Mouse (Mus musculus): ENCODE measurements around the gene Dhx58. TPM values are rescaled to one million over a fixed set of nuclear protein-coding genes. Genes with fewer than 3 reads are reported as not detected.

The Dhx58 gene
- polyA plus RNA-seq, 1 experiment from 2014 or later, result 2.6 TPM

- H3K4me3 ChIP-seq (ENCODE audit: low read length), result no peak overlapping the region
- 63% methylated on average over 2 of the region's 2 CpGs for WGBS
- no peak overlapping the region for H3K27ac ChIP-seq (ENCODE audit: low read length)
- no peak overlapping the region for H3K9ac ChIP-seq (ENCODE audit: low read length)
- ATAC-seq (replicated peaks; ENCODE audit: extremely low read depth, insufficient read depth, low FRiP score), result no peak
- H3K36me3 ChIP-seq (ENCODE audit: control insufficient read depth, insufficient read depth), result no peaks in the 10 kb centered on the region
- peaks cover 4% of the 10 kb centered on the region; the same call in 1 of the 2 replicates for H3K4me1 ChIP-seq (ENCODE audit: control insufficient read depth, insufficient read depth, low read length)
- no peak overlapping the region for H3K4me2 ChIP-seq (ENCODE audit: low read depth, low read length)
- H3K9me3 ChIP-seq (replicated peaks; ENCODE audit: control insufficient read depth, low read length), result no peaks in the 10 kb centered on the region
- H3K27me3 ChIP-seq (ENCODE audit: control insufficient read depth, insufficient read depth, low read length), result no peaks in the 10 kb centered on the region
These were observed 20.0 kb downstream of the Dhx58 start for GRCm38 (mm10) chr11:100684084-100684483.

GRCm38 (mm10) chr11:100682526-100682925, 21.5 kb downstream of the Dhx58 start:
- no peak overlapping the region for H3K27ac ChIP-seq (ENCODE audit: low read length)
- H3K9me3 ChIP-seq (replicated peaks; ENCODE audit: control insufficient read depth, low read length), result no peaks in the 10 kb centered on the region
- H3K36me3 ChIP-seq (ENCODE audit: control insufficient read depth, insufficient read depth), result no peaks in the 10 kb centered on the region
- WGBS, result 79% methylated on average over 5 of the region's 5 CpGs
- H3K9ac ChIP-seq (ENCODE audit: low read length), result no peak overlapping the region
- ATAC-seq (replicated peaks; ENCODE audit: extremely low read depth, insufficient read depth, low FRiP score), result no peak
- no peaks in the 10 kb centered on the region for H3K27me3 ChIP-seq (ENCODE audit: control insufficient read depth, insufficient read depth, low read length)
- peaks cover 4% of the 10 kb centered on the region; the same call in 1 of the 2 replicates for H3K4me1 ChIP-seq (ENCODE audit: control insufficient read depth, insufficient read depth, low read length)
- H3K4me2 ChIP-seq (ENCODE audit: low read depth, low read length), result no peak overlapping the region
- no peak overlapping the region for H3K4me3 ChIP-seq (ENCODE audit: low read length)

- ATAC-seq (replicated peaks; ENCODE audit: extremely low read depth, insufficient read depth, low FRiP score), result no peak; the same call in 1 of the 2 replicates
- Histone ChIP-seq H3K4me1 (ENCODE audit: control insufficient read depth, insufficient read depth, low read length) (peaks cover 4% of the 10 kb centered on the region; the same call in 1 of the 2 replicates), H3K4me3 (ENCODE audit: low read length) (no peak overlapping the region), H3K27ac (ENCODE audit: low read length) (no peak overlapping the region), H3K27me3 (ENCODE audit: control insufficient read depth, insufficient read depth, low read length) (no peaks in the 10 kb centered on the region), H3K9me3 (replicated peaks; ENCODE audit: control insufficient read depth, low read length) (no peaks in the 10 kb centered on the region), H3K4me2 (ENCODE audit: low read depth, low read length) (no peak overlapping the region), H3K9ac (ENCODE audit: low read length) (no peak overlapping the region), H3K36me3 (ENCODE audit: control insufficient read depth, insufficient read depth) (no peaks in the 10 kb centered on the region)
- 65% methylated on average over 5 of the region's 5 CpGs for WGBS
These were observed 22.2 kb downstream of the Dhx58 start for GRCm38 (mm10) chr11:100681826-100682225.

- WGBS, result 42% methylated on average over 7 of the region's 7 CpGs
- ATAC-seq (replicated peaks; ENCODE audit: extremely low read depth, insufficient read depth, low FRiP score), result no peak
- H3K4me3 ChIP-seq (ENCODE audit: low read length), result no peak overlapping the region
- H3K27me3 ChIP-seq (ENCODE audit: control insufficient read depth, insufficient read depth, low read length), result peaks cover 8% of the 10 kb centered on the region
- no peak overlapping the region for H3K4me2 ChIP-seq (ENCODE audit: low read depth, low read length)
- no peak overlapping the region for H3K9ac ChIP-seq (ENCODE audit: low read length)
- no peaks in the 10 kb centered on the region for H3K36me3 ChIP-seq (ENCODE audit: control insufficient read depth, insufficient read depth)
- no peaks in the 10 kb centered on the region for H3K9me3 ChIP-seq (replicated peaks; ENCODE audit: control insufficient read depth, low read length)
- H3K27ac ChIP-seq (ENCODE audit: low read length), result no peak overlapping the region
- 0 out of 2 replicates have a peak, but pooled peaks cover 3% of the 10 kb centered on the region for H3K4me1 ChIP-seq (ENCODE audit: control insufficient read depth, insufficient read depth, low read length)
These were observed 26.3 kb downstream of the Dhx58 start for GRCm38 (mm10) chr11:100677810-100678209.

GRCm38 (mm10) chr11:100673169-100673568, 30.9 kb downstream of the Dhx58 start:
- Histone ChIP-seq H3K9me3 (replicated peaks; ENCODE audit: control insufficient read depth, low read length) (no peaks in the 10 kb centered on the region), H3K36me3 (ENCODE audit: control insufficient read depth, insufficient read depth) (no peaks in the 10 kb centered on the region), H3K27ac (ENCODE audit: low read length) (no peak overlapping the region), H3K9ac (ENCODE audit: low read length) (peak overlapping the region; percentile 50), H3K27me3 (ENCODE audit: control insufficient read depth, insufficient read depth, low read length) (peaks cover 12% of the 10 kb centered on the region), H3K4me2 (ENCODE audit: low read depth, low read length) (peak overlapping the region; percentile 24), H3K4me1 (ENCODE audit: control insufficient read depth, insufficient read depth, low read length) (peaks cover 7% of the 10 kb centered on the region; the same call in 1 of the 2 replicates), H3K4me3 (ENCODE audit: low read length) (0 out of 2 replicates have a peak overlapping the region, but pooled peaks have one; percentile 3)
- no peak for ATAC-seq (replicated peaks; ENCODE audit: extremely low read depth, insufficient read depth, low FRiP score)
- WGBS, result 5% methylated on average over 21 of the region's 23 CpGs

GRCm38 (mm10) chr11:100671956-100672355, 32.1 kb downstream of the Dhx58 start:
- Histone ChIP-seq H3K4me1 (ENCODE audit: control insufficient read depth, insufficient read depth, low read length) (peaks cover 7% of the 10 kb centered on the region; the same call in 1 of the 2 replicates), H3K36me3 (ENCODE audit: control insufficient read depth, insufficient read depth) (no peaks in the 10 kb centered on the region), H3K27ac (ENCODE audit: low read length) (no peak overlapping the region), H3K9ac (ENCODE audit: low read length) (no peak overlapping the region), H3K4me3 (ENCODE audit: low read length) (no peak overlapping the region), H3K4me2 (ENCODE audit: low read depth, low read length) (no peak overlapping the region), H3K9me3 (replicated peaks; ENCODE audit: control insufficient read depth, low read length) (no peaks in the 10 kb centered on the region), H3K27me3 (ENCODE audit: control insufficient read depth, insufficient read depth, low read length) (peaks cover 12% of the 10 kb centered on the region)
- 4% methylated on average over 2 of the region's 2 CpGs for WGBS
- peak; percentile 23; the same call in 1 of the 2 replicates for ATAC-seq (replicated peaks; ENCODE audit: extremely low read depth, insufficient read depth, low FRiP score)

GRCm38 (mm10) chr11:100671049-100671448, 33.0 kb downstream of the Dhx58 start:
- Histone ChIP-seq H3K27me3 (ENCODE audit: control insufficient read depth, insufficient read depth, low read length) (peaks cover 12% of the 10 kb centered on the region), H3K27ac (ENCODE audit: low read length) (no peak overlapping the region), H3K4me2 (ENCODE audit: low read depth, low read length) (no peak overlapping the region), H3K36me3 (ENCODE audit: control insufficient read depth, insufficient read depth) (no peaks in the 10 kb centered on the region), H3K9me3 (replicated peaks; ENCODE audit: control insufficient read depth, low read length) (no peaks in the 10 kb centered on the region), H3K4me1 (ENCODE audit: control insufficient read depth, insufficient read depth, low read length) (peaks cover 7% of the 10 kb centered on the region; the same call in 1 of the 2 replicates), H3K9ac (ENCODE audit: low read length) (no peak overlapping the region), H3K4me3 (ENCODE audit: low read length) (no peak overlapping the region)
- ATAC-seq (replicated peaks; ENCODE audit: extremely low read depth, insufficient read depth, low FRiP score), result no peak
- WGBS, result 89% methylated on average over 1 of the region's 1 CpGs

GRCm38 (mm10) chr11:100659806-100660205, 44.3 kb downstream of the Dhx58 start:
- Histone ChIP-seq H3K4me2 (ENCODE audit: low read depth, low read length) (no peak overlapping the region), H3K27me3 (ENCODE audit: control insufficient read depth, insufficient read depth, low read length) (no peaks in the 10 kb centered on the region), H3K9ac (ENCODE audit: low read length) (no peak overlapping the region), H3K4me3 (ENCODE audit: low read length) (no peak overlapping the region), H3K9me3 (replicated peaks; ENCODE audit: control insufficient read depth, low read length) (no peaks in the 10 kb centered on the region), H3K27ac (ENCODE audit: low read length) (no peak overlapping the region), H3K36me3 (ENCODE audit: control insufficient read depth, insufficient read depth) (no peaks in the 10 kb centered on the region), H3K4me1 (ENCODE audit: control insufficient read depth, insufficient read depth, low read length) (peaks cover 3% of the 10 kb centered on the region; the same call in 1 of the 2 replicates)
- ATAC-seq (replicated peaks; ENCODE audit: extremely low read depth, insufficient read depth, low FRiP score), result no peak
- 59% methylated on average over 10 of the region's 10 CpGs for WGBS

- H3K27me3 ChIP-seq (ENCODE audit: control insufficient read depth, insufficient read depth, low read length), result peaks cover 10% of the 10 kb centered on the region
- H3K36me3 ChIP-seq (ENCODE audit: control insufficient read depth, insufficient read depth), result no peaks in the 10 kb centered on the region
- peak overlapping the region; percentile 19; the same call in 1 of the 2 replicates for H3K4me2 ChIP-seq (ENCODE audit: low read depth, low read length)
- peaks cover 3% of the 10 kb centered on the region; the same call in 1 of the 2 replicates for H3K4me1 ChIP-seq (ENCODE audit: control insufficient read depth, insufficient read depth, low read length)
- WGBS, result 10% methylated on average over 6 of the region's 6 CpGs
- H3K4me3 ChIP-seq (ENCODE audit: low read length), result no peak overlapping the region
- no peak for ATAC-seq (replicated peaks; ENCODE audit: extremely low read depth, insufficient read depth, low FRiP score)
- H3K27ac ChIP-seq (ENCODE audit: low read length), result no peak overlapping the region
- H3K9ac ChIP-seq (ENCODE audit: low read length), result 0 out of 2 replicates have a peak overlapping the region, but pooled peaks have one; percentile 7
- H3K9me3 ChIP-seq (replicated peaks; ENCODE audit: control insufficient read depth, low read length), result no peaks in the 10 kb centered on the region
These were observed 47.6 kb downstream of the Dhx58 start for GRCm38 (mm10) chr11:100656458-100656857.
